Mouse (Mus musculus): ENCODE data around the gene Gpc5.

Gene Gpc5

GRCm38 (mm10) chr14:115436617-115437016 lies 344.6 kb downstream of the Gpc5 start:
- Histone ChIP-seq H3K27me3 (ENCODE audit: control insufficient read depth, insufficient read depth, low read length, poor library complexity, severe bottlenecking) (no peaks in the 10 kb centered on the region), H3K36me3 (ENCODE audit: control insufficient read depth, insufficient read depth, low read length, poor library complexity, severe bottlenecking) (no peaks in the 10 kb centered on the region)
- peak; percentile 20 for DNase-seq (ENCODE audit: low read depth, low spot score)

- Histone ChIP-seq H3K27me3 (ENCODE audit: control insufficient read depth, insufficient read depth, low read length, poor library complexity, severe bottlenecking) (no peaks in the 10 kb centered on the region), H3K36me3 (ENCODE audit: control insufficient read depth, insufficient read depth, low read length, poor library complexity, severe bottlenecking) (no peaks in the 10 kb centered on the region)
- DNase-seq (ENCODE audit: low read depth, low spot score), result no peak
Measured at GRCm38 (mm10) chr14:115444789-115445770, 353.1 kb downstream of the Gpc5 start.

GRCm38 (mm10) chr14:115450938-115451337 lies 358.9 kb downstream of the Gpc5 start:
- H3K36me3 ChIP-seq (ENCODE audit: control insufficient read depth, insufficient read depth, low read length, poor library complexity, severe bottlenecking), result no peaks in the 10 kb centered on the region

GRCm38 (mm10) chr14:115467960-115468359 lies 375.9 kb downstream of the Gpc5 start:
- no peaks in the 10 kb centered on the region for H3K27me3 ChIP-seq (ENCODE audit: control insufficient read depth, insufficient read depth, low read length, poor library complexity, severe bottlenecking)
- H3K36me3 ChIP-seq (ENCODE audit: control insufficient read depth, insufficient read depth, low read length, poor library complexity, severe bottlenecking), result no peaks in the 10 kb centered on the region
- DNase-seq (ENCODE audit: low read depth, low spot score), result no peak

More at GRCm38 (mm10) chr14:115450938-115451337, 358.9 kb downstream of the Gpc5 start:
- no peaks in the 10 kb centered on the region for H3K27me3 ChIP-seq (ENCODE audit: control insufficient read depth, insufficient read depth, low read length, poor library complexity, severe bottlenecking)
- DNase-seq (ENCODE audit: low read depth, low spot score), result no peak

- peak; percentile 0 for DNase-seq (ENCODE audit: low read depth, low spot score)
Measured at GRCm38 (mm10) chr14:115475234-115475633, 383.2 kb downstream of the Gpc5 start.

GRCm38 (mm10) chr14:115477360-115477759 lies 385.3 kb downstream of the Gpc5 start:
- H3K36me3 ChIP-seq (ENCODE audit: control insufficient read depth, insufficient read depth, low read length, poor library complexity, severe bottlenecking), result no peaks in the 10 kb centered on the region
- DNase-seq (ENCODE audit: low read depth, low spot score), result no peak
- no peaks in the 10 kb centered on the region for H3K27me3 ChIP-seq (ENCODE audit: control insufficient read depth, insufficient read depth, low read length, poor library complexity, severe bottlenecking)

More at GRCm38 (mm10) chr14:115475234-115475633, 383.2 kb downstream of the Gpc5 start:
- Histone ChIP-seq H3K27me3 (ENCODE audit: control insufficient read depth, insufficient read depth, low read length, poor library complexity, severe bottlenecking) (no peaks in the 10 kb centered on the region), H3K36me3 (ENCODE audit: control insufficient read depth, insufficient read depth, low read length, poor library complexity, severe bottlenecking) (no peaks in the 10 kb centered on the region)

- no peaks in the 10 kb centered on the region for H3K36me3 ChIP-seq (ENCODE audit: control insufficient read depth, insufficient read depth, low read length, poor library complexity, severe bottlenecking)
- H3K27me3 ChIP-seq (ENCODE audit: control insufficient read depth, insufficient read depth, low read length, poor library complexity, severe bottlenecking), result no peaks in the 10 kb centered on the region
- no peak for DNase-seq (ENCODE audit: low read depth, low spot score)
Measured at GRCm38 (mm10) chr14:115485090-115485489, 393.1 kb downstream of the Gpc5 start.

- no peak for DNase-seq (ENCODE audit: low read depth, low spot score)
- no peaks in the 10 kb centered on the region for H3K36me3 ChIP-seq (ENCODE audit: control insufficient read depth, insufficient read depth, low read length, poor library complexity, severe bottlenecking)
Measured at GRCm38 (mm10) chr14:115500794-115501193, 408.8 kb downstream of the Gpc5 start.

GRCm38 (mm10) chr14:115546516-115547282 lies 454.7 kb downstream of the Gpc5 start:
- DNase-seq (ENCODE audit: low read depth, low spot score), result no peak
- Histone ChIP-seq H3K36me3 (ENCODE audit: control insufficient read depth, insufficient read depth, low read length, poor library complexity, severe bottlenecking) (no peaks in the 10 kb centered on the region), H3K27me3 (ENCODE audit: control insufficient read depth, insufficient read depth, low read length, poor library complexity, severe bottlenecking) (no peaks in the 10 kb centered on the region)

More at GRCm38 (mm10) chr14:115500794-115501193, 408.8 kb downstream of the Gpc5 start:
- no peaks in the 10 kb centered on the region for H3K27me3 ChIP-seq (ENCODE audit: control insufficient read depth, insufficient read depth, low read length, poor library complexity, severe bottlenecking)

- Histone ChIP-seq H3K36me3 (ENCODE audit: control insufficient read depth, insufficient read depth, low read length, poor library complexity, severe bottlenecking) (no peaks in the 10 kb centered on the region), H3K27me3 (ENCODE audit: control insufficient read depth, insufficient read depth, low read length, poor library complexity, severe bottlenecking) (no peaks in the 10 kb centered on the region)
- DNase-seq (ENCODE audit: low read depth, low spot score), result no peak
Measured at GRCm38 (mm10) chr14:115551996-115552395, 460.0 kb downstream of the Gpc5 start.

GRCm38 (mm10) chr14:115580466-115581255 lies 488.6 kb downstream of the Gpc5 start:
- H3K36me3 ChIP-seq (ENCODE audit: control insufficient read depth, insufficient read depth, low read length, poor library complexity, severe bottlenecking), result no peaks in the 10 kb centered on the region
- DNase-seq (ENCODE audit: low read depth, low spot score), result no peak
- H3K27me3 ChIP-seq (ENCODE audit: control insufficient read depth, insufficient read depth, low read length, poor library complexity, severe bottlenecking), result no peaks in the 10 kb centered on the region

- Histone ChIP-seq H3K27me3 (ENCODE audit: control insufficient read depth, insufficient read depth, low read length, poor library complexity, severe bottlenecking) (no peaks in the 10 kb centered on the region), H3K36me3 (ENCODE audit: control insufficient read depth, insufficient read depth, low read length, poor library complexity, severe bottlenecking) (no peaks in the 10 kb centered on the region)
- DNase-seq (ENCODE audit: low read depth, low spot score), result no peak
Measured at GRCm38 (mm10) chr14:115581256-115581633, 489.2 kb downstream of the Gpc5 start.

- no peak for DNase-seq (ENCODE audit: low read depth, low spot score)
- no peaks in the 10 kb centered on the region for H3K27me3 ChIP-seq (ENCODE audit: control insufficient read depth, insufficient read depth, low read length, poor library complexity, severe bottlenecking)
- H3K36me3 ChIP-seq (ENCODE audit: control insufficient read depth, insufficient read depth, low read length, poor library complexity, severe bottlenecking), result no peaks in the 10 kb centered on the region
Measured at GRCm38 (mm10) chr14:115600259-115601029, 508.4 kb downstream of the Gpc5 start.

- no peak for DNase-seq (ENCODE audit: low read depth, low spot score)
- Histone ChIP-seq H3K27me3 (ENCODE audit: control insufficient read depth, insufficient read depth, low read length, poor library complexity, severe bottlenecking) (no peaks in the 10 kb centered on the region), H3K36me3 (ENCODE audit: control insufficient read depth, insufficient read depth, low read length, poor library complexity, severe bottlenecking) (no peaks in the 10 kb centered on the region)
Measured at GRCm38 (mm10) chr14:115614154-115614553, 522.1 kb downstream of the Gpc5 start.

Measured in splenic B cell, adult 2 months (primary cell).